Mouse (Mus musculus) CH12.LX (cell line): Measurements from ENCODE around the gene Slc38a3.

Experiments
- BHLHE40 ChIP-seq: IDR thresholded peaks from 2 replicates; pipeline ENCODE4 v1.6.1; 2011; ENCODE audit warnings: mild to moderate bottlenecking, low read depth, low read length, improper control_type of control experiment
- CHD2 ChIP-seq: IDR thresholded peaks from 2 replicates; pipeline ENCODE4 v1.6.1; 2011; ENCODE audit warnings: low read length, improper control_type of control experiment
- CTCF ChIP-seq, 2 experiments: IDR thresholded peaks in 1 of 2; conservative IDR thresholded peaks in 1 of 2; 2 replicates each; pipeline ENCODE4 v1.5.1; 2011 to 2012; ENCODE audit warnings: low read depth in 2 of 2, low read length in 2 of 2, improper control_type of control experiment in 1 of 2, inconsistent platforms in 1 of 2, mild to moderate bottlenecking in 1 of 2, moderate library complexity in 1 of 2
- EP300 ChIP-seq: IDR thresholded peaks from 2 replicates; pipeline ENCODE4 v1.6.1; 2011; ENCODE audit warnings: low read length, improper control_type of control experiment
- HCFC1 ChIP-seq: IDR thresholded peaks from 2 replicates; pipeline ENCODE4 v1.6.1; 2012; ENCODE audit warnings: low read depth, mild to moderate bottlenecking, inconsistent platforms, low read length, improper control_type of control experiment
- IRF4 ChIP-seq: IDR thresholded peaks from 2 replicates; pipeline ENCODE4 v1.6.1; 2014; ENCODE audit warnings: low read depth, mild to moderate bottlenecking, inconsistent platforms, low read length, improper control_type of control experiment
- MAFK ChIP-seq: IDR thresholded peaks from 2 replicates; pipeline ENCODE4 v1.6.1; 2011; ENCODE audit warnings: low read length, improper control_type of control experiment; ENCODE audit not compliant: insufficient replicate concordance
- MAZ ChIP-seq: IDR thresholded peaks from 2 replicates; pipeline ENCODE4 v1.6.1; 2012; ENCODE audit warnings: low read depth, mild to moderate bottlenecking, inconsistent platforms, low read length, improper control_type of control experiment, moderate library complexity
- MYC ChIP-seq: IDR thresholded peaks from 2 replicates; pipeline ENCODE4 v1.6.1; 2011; ENCODE audit warnings: low read depth, mild to moderate bottlenecking, improper control_type of control experiment, low read length
- NELFE ChIP-seq: IDR thresholded peaks from 2 replicates; pipeline ENCODE4 v1.6.1; 2011; ENCODE audit warnings: low read depth, low read length, improper control_type of control experiment
- POLR2A ChIP-seq: IDR thresholded peaks from 2 replicates; pipeline ENCODE4 v1.6.1; 2011; ENCODE audit warnings: low read depth, mild to moderate bottlenecking, improper control_type of control experiment, low read length
- TCF12 ChIP-seq: IDR thresholded peaks from 2 replicates; pipeline ENCODE4 v1.6.1; 2014; ENCODE audit warnings: low read depth, mild to moderate bottlenecking, inconsistent platforms, low read length, improper control_type of control experiment
- USF1 ChIP-seq: IDR thresholded peaks from 2 replicates; pipeline ENCODE4 v1.6.1; 2014; ENCODE audit warnings: low read depth, mild to moderate bottlenecking, inconsistent platforms, low read length, improper control_type of control experiment
- USF2 ChIP-seq: conservative IDR thresholded peaks from 2 replicates; pipeline ENCODE4 v1.6.1; 2011; ENCODE audit warnings: low read depth, low read length, improper control_type of control experiment

DNA sequence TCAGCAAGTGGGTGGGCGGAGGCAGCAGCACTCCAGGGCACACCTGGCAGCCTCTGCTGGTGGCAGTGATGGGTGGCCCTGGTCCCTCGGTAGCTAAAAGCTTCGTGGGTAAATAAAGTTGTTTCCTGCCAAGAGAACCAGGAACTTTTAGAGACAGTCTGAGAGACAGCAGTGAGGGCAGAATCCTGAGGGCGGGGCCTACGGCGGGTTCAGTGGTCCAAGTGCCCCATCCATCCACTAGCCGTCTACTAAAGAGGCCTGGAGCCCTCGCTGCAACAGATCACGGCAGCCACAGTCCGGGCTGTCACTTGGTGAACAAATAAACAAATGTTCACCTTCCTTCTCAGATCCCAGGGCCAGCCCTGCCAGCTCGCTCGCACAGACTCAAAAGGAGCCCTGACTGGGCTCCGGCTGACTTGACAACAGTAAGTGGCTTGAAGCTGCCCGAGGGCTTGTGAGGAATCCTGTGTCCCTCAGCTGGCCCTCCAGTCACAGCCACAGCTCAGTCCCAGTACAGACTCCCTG, 39.4 kb downstream of the Slc38a3 start:
- no peak for TF ChIP-seq IRF4
- no peak for TF ChIP-seq MAZ
- TF ChIP-seq CTCF (conservative IDR thresholded peaks at IDR 0.05 in 1 of 2, IDR thresholded peaks at IDR 0.05 in 1 of 2; ENCODE audit: low read depth in 2 of 2, low read length in 2 of 2): no peak
- no peak for TF ChIP-seq MAFK
- TF ChIP-seq EP300: no peak
- TF ChIP-seq CHD2: no peak
- no peak for TF ChIP-seq MYC
- no peak for TF ChIP-seq TCF12
- no peak for TF ChIP-seq POLR2A
- TF ChIP-seq BHLHE40: no peak
- no peak for TF ChIP-seq USF2
- no peak for TF ChIP-seq USF1
- no peak for TF ChIP-seq HCFC1
- no peak for TF ChIP-seq NELFE
